Comparison of ENCODE assay signal across 21 mouse cellular contexts in the genomic region with DNA sequence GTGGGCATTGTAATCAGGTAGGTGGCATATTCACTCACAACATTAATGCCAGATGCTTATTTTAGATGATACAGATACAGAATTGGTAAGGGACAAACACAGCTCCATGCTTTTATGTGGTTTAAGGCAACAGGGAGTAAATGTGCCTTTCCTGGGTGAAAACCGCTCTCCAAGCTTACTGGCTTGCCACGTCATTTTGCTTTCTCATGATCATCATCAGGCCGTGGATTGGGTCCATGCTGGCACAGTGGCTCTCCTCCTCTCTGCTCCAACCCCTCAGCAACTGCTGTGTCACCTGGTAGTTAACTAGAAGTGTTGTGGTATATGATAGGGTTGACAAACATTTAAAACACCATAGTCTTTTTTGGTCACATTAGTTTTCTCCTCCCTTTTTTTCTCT. TPM values are rescaled to one million over a fixed set of nuclear protein-coding genes. Genes with fewer than 3 reads are reported as not detected.
DNase-seq lines count a peak whose midpoint lies in the region; ATAC-seq and TF ChIP-seq lines count a peak whose summit lies in the region.
"Had no signal": no experiment of that assay in that cellular context is flagged by ENCODE, and none has a peak within 500 bp of the region (broad histone marks: within the 10 kb centered on the region; RNA-seq: fewer than 3 reads in every experiment).

No protein-coding gene starts in this region.

- no peak for TF ChIP-seq CTCF in heart, adult 2 months (IDR thresholded peaks at IDR 0.05)
- no peak for TF ChIP-seq CTCF in liver, postnatal 0 days (IDR thresholded peaks at IDR 0.05; ENCODE audit: low read depth)

- no peak for ATAC-seq in hindbrain, embryonic 15.5 days (ENCODE audit: low FRiP score, low read depth)
- no peak for ATAC-seq in hindbrain, embryonic 13.5 days (ENCODE audit: low FRiP score)
- ATAC-seq in liver, postnatal 0 days = no peak

- peak in 1 of 2 experiments; percentile 15 for DNase-seq in heart, adult 2 months
- no peak for DNase-seq in heart, postnatal 4 days
- no peak for DNase-seq in liver, postnatal 0 days
- no peak for DNase-seq in liver
- DNase-seq in induced T-regulatory cell, adult 2 months (ENCODE audit: low read depth) = peak; percentile 66
- DNase-seq in forebrain, embryonic 10.5 days (ENCODE audit: extremely low spot score, low spot score) = no peak
- DNase-seq: adrenal gland, adult 2 months; cerebellum, adult 11-12 months; cerebellum, postnatal 10 days; lung, adult 2 months; right cerebral cortex, adult 18-20 months; right cerebral cortex, postnatal 4 days had no signal

- intact Hi-C loops in heart, adult 2 months (cut with DNase I) = no loop called here

- no peak overlapping the region for H3K4me2 ChIP-seq in hindbrain, embryonic 15.5 days
- no peak overlapping the region for H3K4me2 ChIP-seq in hindbrain, embryonic 13.5 days
- H3K4me2 ChIP-seq in liver, postnatal 0 days (ENCODE audit: low read depth, low read length) = no peak overlapping the region
- H3K4me2 ChIP-seq: hindbrain, embryonic 14.5 days; intestine, embryonic 15.5 days; midbrain, embryonic 11.5 days; neural tube, embryonic 15.5 days had no signal

- H3K79me2 ChIP-seq in heart, adult 2 months (replicated peaks; ENCODE audit: control insufficient read depth, insufficient read depth, low read length) = peaks cover 9% of the 10 kb centered on the region

- H3K4me1 ChIP-seq in heart, adult 2 months (ENCODE audit: control insufficient read depth, insufficient read depth, low read length) = peaks cover 56% of the 10 kb centered on the region
- peaks cover 74% of the 10 kb centered on the region for H3K4me1 ChIP-seq in hindbrain, embryonic 15.5 days (replicated peaks)
- peaks cover 81% of the 10 kb centered on the region for H3K4me1 ChIP-seq in hindbrain, embryonic 13.5 days (replicated peaks)
- peaks cover 61% of the 10 kb centered on the region for H3K4me1 ChIP-seq in liver, postnatal 0 days (ENCODE audit: insufficient read depth)
- H3K4me1 ChIP-seq in forebrain, embryonic 10.5 days = peaks cover 62% of the 10 kb centered on the region

- no peak overlapping the region for H3K4me3 ChIP-seq in heart, adult 2 months
- no peak overlapping the region for H3K4me3 ChIP-seq in hindbrain, embryonic 15.5 days
- H3K4me3 ChIP-seq in hindbrain, embryonic 13.5 days = no peak overlapping the region
- H3K4me3 ChIP-seq in liver, postnatal 0 days (ENCODE audit: low read depth, low read length) = no peak overlapping the region
- H3K4me3 ChIP-seq in forebrain, embryonic 10.5 days = no peak overlapping the region
- H3K4me3 ChIP-seq: embryonic facial prominence, embryonic 10.5 days; intestine, embryonic 15.5 days; limb, embryonic 12.5 days; liver, embryonic 12.5 days; neural tube, embryonic 15.5 days had no signal

- H3K27ac ChIP-seq in heart, adult 2 months = peak overlapping the region; percentile 62; the same call in 1 of the 2 replicates
- H3K27ac ChIP-seq in hindbrain, embryonic 15.5 days (replicated peaks) = 0 out of 2 replicates have a peak overlapping the region, but pooled peaks have one; percentile 3
- H3K27ac ChIP-seq in hindbrain, embryonic 13.5 days = no peak overlapping the region
- 0 out of 2 replicates have a peak overlapping the region, but pooled peaks have one; percentile 1 for H3K27ac ChIP-seq in liver, postnatal 0 days (ENCODE audit: low read depth)
- no peak overlapping the region for H3K27ac ChIP-seq in forebrain, embryonic 10.5 days
- H3K27ac ChIP-seq: embryonic facial prominence, embryonic 10.5 days; hindbrain, embryonic 14.5 days; intestine, embryonic 15.5 days; liver, embryonic 12.5 days had no signal

- 54% methylated on average over 3 of the region's 3 CpGs for WGBS in heart, adult 2 months
- WGBS in hindbrain, embryonic 15.5 days = 77% methylated on average over 3 of the region's 3 CpGs
- WGBS in hindbrain, embryonic 13.5 days = 80% methylated on average over 3 of the region's 3 CpGs
- 68% methylated on average over 3 of the region's 3 CpGs for WGBS in liver, postnatal 0 days (ENCODE audit: insufficient replicate concordance)
- 84% methylated on average over 3 of the region's 3 CpGs for WGBS in forebrain, embryonic 10.5 days

- H3K9me3 ChIP-seq in hindbrain, embryonic 15.5 days = no peaks in the 10 kb centered on the region
- no peaks in the 10 kb centered on the region for H3K9me3 ChIP-seq in hindbrain, embryonic 13.5 days
- H3K9me3 ChIP-seq in liver, postnatal 0 days (ENCODE audit: low read length) = no peaks in the 10 kb centered on the region
- no peaks in the 10 kb centered on the region for H3K9me3 ChIP-seq in forebrain, embryonic 10.5 days
- H3K9me3 ChIP-seq: embryonic facial prominence, embryonic 10.5 days; intestine, embryonic 15.5 days; limb, embryonic 12.5 days; liver, embryonic 12.5 days; neural tube, embryonic 15.5 days had no signal

- no peak for TF ChIP-seq POLR2A in heart, adult 2 months (IDR thresholded peaks at IDR 0.05; ENCODE audit: insufficient read depth, low read depth, low read length)

- no peaks in the 10 kb centered on the region for H3K27me3 ChIP-seq in heart, adult 2 months (ENCODE audit: control insufficient read depth, insufficient read depth, low read length)
- no peaks in the 10 kb centered on the region for H3K27me3 ChIP-seq in hindbrain, embryonic 15.5 days
- H3K27me3 ChIP-seq in hindbrain, embryonic 13.5 days = no peaks in the 10 kb centered on the region
- H3K27me3 ChIP-seq in liver, postnatal 0 days (ENCODE audit: insufficient read depth, low read length) = no peaks in the 10 kb centered on the region
- H3K27me3 ChIP-seq in forebrain, embryonic 10.5 days (ENCODE audit: poor library complexity, severe bottlenecking) = no peaks in the 10 kb centered on the region
- H3K27me3 ChIP-seq: intestine, embryonic 15.5 days; limb, embryonic 12.5 days; liver, embryonic 12.5 days; neural tube, embryonic 15.5 days had no signal

- no peak overlapping the region for H3K9ac ChIP-seq in heart, adult 2 months (ENCODE audit: low read depth, low read length)
- no peak overlapping the region for H3K9ac ChIP-seq in hindbrain, embryonic 15.5 days
- no peak overlapping the region for H3K9ac ChIP-seq in hindbrain, embryonic 13.5 days
- no peak overlapping the region for H3K9ac ChIP-seq in liver, postnatal 0 days (replicated peaks)
- H3K9ac ChIP-seq: hindbrain, embryonic 14.5 days; intestine, embryonic 15.5 days; limb, embryonic 12.5 days; liver, embryonic 12.5 days; neural tube, embryonic 15.5 days had no signal

- H3K36me3 ChIP-seq in heart, adult 2 months (ENCODE audit: control insufficient read depth, insufficient read depth, low read length) = peaks cover 34% of the 10 kb centered on the region
- H3K36me3 ChIP-seq in hindbrain, embryonic 15.5 days = no peaks in the 10 kb centered on the region
- H3K36me3 ChIP-seq in hindbrain, embryonic 13.5 days = peaks cover 16% of the 10 kb centered on the region
- no peaks in the 10 kb centered on the region for H3K36me3 ChIP-seq in liver, postnatal 0 days (replicated peaks; ENCODE audit: insufficient read depth, low read length)
- peaks cover 34% of the 10 kb centered on the region for H3K36me3 ChIP-seq in forebrain, embryonic 10.5 days (replicated peaks)
- H3K36me3 ChIP-seq: intestine, embryonic 15.5 days; liver, embryonic 12.5 days had no signal

- no peak for TF ChIP-seq EP300 in heart, adult 2 months (IDR thresholded peaks at IDR 0.05; ENCODE audit: insufficient read depth, low read depth, low read length)
- no peak for TF ChIP-seq EP300 in liver, postnatal 0 days (IDR thresholded peaks at IDR 0.05; ENCODE audit: low read depth)

RNA-seq across cellular contexts. Expression of a gene that starts 21.3 kb away (rescaled TPM):
- total RNA-seq in heart, adult 2 months (2021) = 100 to 1,000 TPM; 129 to 134 TPM
- polyA plus RNA-seq in heart, adult 2 months (2012; rRNA removed) = 85.2 and 133 TPM in 2 replicates
- total RNA-seq in heart, postnatal 4 days (2021) = 100 to 1,000 TPM; 207 to 231 TPM
- 41.5 and 42.6 TPM in 2 replicates for polyA plus RNA-seq in hindbrain, embryonic 15.5 days (2015; fragmentation: Nextera tagmentation; extraction: Ambion mirVana)
- polyA plus RNA-seq in hindbrain, embryonic 13.5 days (2015; fragmentation: Nextera tagmentation; extraction: Ambion mirVana) = 47.3 and 52.6 TPM in 2 replicates
- polyA plus RNA-seq in liver, postnatal 0 days (2015; fragmentation: Nextera tagmentation; extraction: Ambion mirVana) = 4.0 and 4.2 TPM in 2 replicates
- 28.3 and 31.0 TPM in 2 replicates for polyA plus RNA-seq in forebrain, embryonic 10.5 days (2016; fragmentation: Nextera tagmentation; extraction: Ambion mirVana)

Comparison
In these comparisons a context has a peak if more than half of its experiments do, and no peak if none do; other contexts are left out.
1. H3K27ac ChIP-seq: peak in heart, adult 2 months (single experiment), hindbrain, embryonic 15.5 days (single experiment) and liver, postnatal 0 days (single experiment); none in hindbrain, embryonic 13.5 days (single experiment) and forebrain, embryonic 10.5 days (single experiment).